Mouse (Mus musculus) thymus, postnatal 4 days (tissue): ENCODE measurements around the gene Rab6b.

Experiments used
- DNase-seq: peaks from one replicate; pipeline ENCODE4 v3.0.0; 2021

Gene Rab6b

GRCm38 (mm10) chr9:103208802-103209423 is 97.3 kb downstream of the Rab6b start:
- no peak for DNase-seq

- DNase-seq, result no peak
These were observed 101.2 kb downstream of the Rab6b start for GRCm38 (mm10) chr9:103212654-103213420.

- no peak for DNase-seq
These were observed 102.0 kb downstream of the Rab6b start for GRCm38 (mm10) chr9:103213631-103214030.

- no peak for DNase-seq
These were observed 102.7 kb downstream of the Rab6b start for GRCm38 (mm10) chr9:103214281-103214680.

- no peak for DNase-seq
These were observed 113.1 kb downstream of the Rab6b start for GRCm38 (mm10) chr9:103224721-103225120.

- peak; percentile 66 for DNase-seq
These were observed 113.9 kb downstream of the Rab6b start for GRCm38 (mm10) chr9:103225464-103225863.

- DNase-seq, result no peak
These were observed 115.2 kb downstream of the Rab6b start for GRCm38 (mm10) chr9:103226806-103227205.

GRCm38 (mm10) chr9:103227760-103228159 is 116.2 kb downstream of the Rab6b start:
- DNase-seq, result no peak

- DNase-seq, result no peak
These were observed 116.9 kb downstream of the Rab6b start for GRCm38 (mm10) chr9:103228370-103229003.

GRCm38 (mm10) chr9:103229037-103229867 is 117.7 kb downstream of the Rab6b start:
- no peak for DNase-seq

- DNase-seq, result peak; percentile 50
These were observed 118.8 kb downstream of the Rab6b start, which contains the start of the genes Gm20425 and Trf for GRCm38 (mm10) chr9:103230151-103230951. Gm20425 (minus strand) TSS chr9:103230307. Trf (minus strand) TSS chr9:103230444.

- DNase-seq, result no peak
These were observed 120.8 kb downstream of the Rab6b start for GRCm38 (mm10) chr9:103232232-103233005.

- peak; percentile 85 for DNase-seq
These were observed 121.4 kb downstream of the Rab6b start for GRCm38 (mm10) chr9:103233006-103233395.

GRCm38 (mm10) chr9:103234059-103234458 is 122.5 kb downstream of the Rab6b start:
- no peak for DNase-seq

GRCm38 (mm10) chr9:103234565-103235165 is 123.1 kb downstream of the Rab6b start:
- no peak for DNase-seq
